Mouse (Mus musculus): ENCODE measurements at regions not wholly inside any gene's neighbourhood (a gene's known extent, or its start where the extent isn't known, plus 50 kb on each side); places are given as distances from the start of the nearest gene placed in this dataset.

DNA sequence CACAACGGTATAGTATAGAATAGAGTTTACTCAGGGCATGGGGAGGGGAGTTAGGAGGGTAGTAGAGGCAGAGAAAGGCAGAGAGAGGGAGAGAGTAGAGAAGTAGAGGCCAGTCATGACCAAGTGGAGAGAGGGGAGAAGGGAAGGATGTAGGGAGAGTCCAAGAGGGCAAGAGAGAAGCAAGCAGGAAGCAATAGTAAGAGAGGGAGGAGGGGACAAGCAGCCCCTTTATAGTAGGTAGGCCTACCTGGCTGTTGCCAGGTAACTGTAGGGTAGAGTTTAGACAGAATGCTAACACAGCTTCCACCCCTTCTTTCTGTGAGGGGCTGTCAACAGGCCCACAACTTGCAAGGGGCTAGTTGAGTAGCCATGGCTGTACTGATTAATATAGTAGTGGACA lies 69.2 kb upstream of the Tpm1 start:
- no peak overlapping the region for H3K27ac ChIP-seq (ENCODE audit: low read depth, low read length)
- no peaks in the 10 kb centered on the region for H3K36me3 ChIP-seq (ENCODE audit: insufficient read depth)
- no peaks in the 10 kb centered on the region for H3K27me3 ChIP-seq (ENCODE audit: insufficient read depth, low read length)
- H3K9ac ChIP-seq = no peak overlapping the region
- no peak for ATAC-seq
- 95% methylated on average over 1 of the region's 1 CpGs for WGBS
- TF ChIP-seq CTCF (IDR thresholded peaks at IDR 0.05; ENCODE audit: low read depth) = no peak
- no peaks in the 10 kb centered on the region for H3K9me3 ChIP-seq (ENCODE audit: low read length)
- DNase-seq = no peak
- no peak overlapping the region for H3K4me3 ChIP-seq (ENCODE audit: low read depth, low read length)
- H3K4me1 ChIP-seq (ENCODE audit: insufficient read depth) = no peaks in the 10 kb centered on the region
- H3K4me2 ChIP-seq (ENCODE audit: low read depth) = no peak overlapping the region

- no peaks in the 10 kb centered on the region for H3K9me3 ChIP-seq (ENCODE audit: low read length)
- H3K36me3 ChIP-seq (ENCODE audit: insufficient read depth) = no peaks in the 10 kb centered on the region
- DNase-seq (no peak), ATAC-seq (no peak)
- no peak overlapping the region for H3K9ac ChIP-seq
- no peak overlapping the region for H3K4me2 ChIP-seq (ENCODE audit: low read depth)
- H3K4me3 ChIP-seq (ENCODE audit: low read depth, low read length) = no peak overlapping the region
- H3K27ac ChIP-seq (ENCODE audit: low read depth, low read length) = no peak overlapping the region
- no peak for TF ChIP-seq CTCF (IDR thresholded peaks at IDR 0.05; ENCODE audit: low read depth)
- no peaks in the 10 kb centered on the region for H3K4me1 ChIP-seq (ENCODE audit: insufficient read depth)
- 87% methylated on average over 5 of the region's 5 CpGs for WGBS
- no peaks in the 10 kb centered on the region for H3K27me3 ChIP-seq (ENCODE audit: insufficient read depth, low read length)
Measured at GRCm38 (mm10) chr9:67117639-67118038, 68.4 kb upstream of the Tpm1 start.

- Histone ChIP-seq H3K36me3 (ENCODE audit: insufficient read depth) (no peaks in the 10 kb centered on the region), H3K4me3 (ENCODE audit: low read depth, low read length) (no peak overlapping the region), H3K27me3 (ENCODE audit: insufficient read depth, low read length) (no peaks in the 10 kb centered on the region), H3K4me1 (ENCODE audit: insufficient read depth) (no peaks in the 10 kb centered on the region), H3K9me3 (ENCODE audit: low read length) (no peaks in the 10 kb centered on the region), H3K27ac (ENCODE audit: low read depth, low read length) (no peak overlapping the region), H3K9ac (no peak overlapping the region), H3K4me2 (ENCODE audit: low read depth) (no peak overlapping the region)
- DNase-seq = no peak
- no peak for ATAC-seq
- 62% methylated on average over 2 of the region's 2 CpGs for WGBS
- no peak for TF ChIP-seq CTCF (IDR thresholded peaks at IDR 0.05; ENCODE audit: low read depth)
Measured at GRCm38 (mm10) chr9:67115991-67116390, 66.8 kb upstream of the Tpm1 start.

GRCm38 (mm10) chr9:67114099-67114498 lies 64.9 kb upstream of the Tpm1 start:
- ATAC-seq (no peak), DNase-seq (no peak)
- WGBS = 85% methylated on average over 5 of the region's 5 CpGs
- no peak for TF ChIP-seq CTCF (IDR thresholded peaks at IDR 0.05; ENCODE audit: low read depth)
- H3K4me1 ChIP-seq (ENCODE audit: insufficient read depth) = no peaks in the 10 kb centered on the region
- H3K4me3 ChIP-seq (ENCODE audit: low read depth, low read length) = no peak overlapping the region
- H3K27me3 ChIP-seq (ENCODE audit: insufficient read depth, low read length) = no peaks in the 10 kb centered on the region
- H3K4me2 ChIP-seq (ENCODE audit: low read depth) = no peak overlapping the region
- no peaks in the 10 kb centered on the region for H3K9me3 ChIP-seq (ENCODE audit: low read length)
- H3K9ac ChIP-seq = no peak overlapping the region
- no peaks in the 10 kb centered on the region for H3K36me3 ChIP-seq (ENCODE audit: insufficient read depth)
- H3K27ac ChIP-seq (ENCODE audit: low read depth, low read length) = no peak overlapping the region

GRCm38 (mm10) chr9:67111836-67112584 lies 62.8 kb upstream of the Tpm1 start:
- Histone ChIP-seq H3K4me2 (ENCODE audit: low read depth) (no peak overlapping the region), H3K36me3 (ENCODE audit: insufficient read depth) (no peaks in the 10 kb centered on the region), H3K9ac (no peak overlapping the region), H3K27ac (ENCODE audit: low read depth, low read length) (no peak overlapping the region), H3K9me3 (ENCODE audit: low read length) (no peaks in the 10 kb centered on the region), H3K4me3 (ENCODE audit: low read depth, low read length) (no peak overlapping the region), H3K4me1 (ENCODE audit: insufficient read depth) (no peaks in the 10 kb centered on the region), H3K27me3 (ENCODE audit: insufficient read depth, low read length) (no peaks in the 10 kb centered on the region)
- DNase-seq (peak; percentile 6), ATAC-seq (peak; percentile 56; the same call in 1 of the 2 replicates)
- WGBS = 67% methylated on average over 4 of the region's 4 CpGs
- TF ChIP-seq CTCF (IDR thresholded peaks at IDR 0.05; ENCODE audit: low read depth) = no peak

DNA sequence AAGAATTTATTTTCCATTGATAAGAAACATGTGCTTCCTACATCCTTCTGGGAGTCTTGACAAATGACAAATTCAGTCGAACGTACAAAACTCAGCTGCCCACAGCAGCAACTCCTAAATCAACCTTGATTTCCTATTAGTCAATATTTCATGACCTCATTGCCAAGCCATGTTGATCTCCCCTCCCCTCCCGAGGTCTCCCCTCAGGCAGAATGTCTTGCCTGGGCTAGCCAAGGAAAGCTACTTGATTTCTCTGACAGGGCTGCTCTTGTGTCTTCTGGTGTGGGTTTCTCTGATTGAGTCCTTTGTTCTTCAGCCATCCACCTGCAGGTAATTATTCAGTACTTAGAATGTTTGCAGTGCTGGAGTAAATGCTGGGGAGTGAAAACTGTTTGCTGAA lies 58.7 kb upstream of the Tpm1 start:
- Histone ChIP-seq H3K4me2 (ENCODE audit: low read depth) (no peak overlapping the region), H3K27me3 (ENCODE audit: insufficient read depth, low read length) (no peaks in the 10 kb centered on the region), H3K27ac (ENCODE audit: low read depth, low read length) (no peak overlapping the region), H3K4me3 (ENCODE audit: low read depth, low read length) (no peak overlapping the region), H3K36me3 (ENCODE audit: insufficient read depth) (no peaks in the 10 kb centered on the region), H3K9me3 (ENCODE audit: low read length) (no peaks in the 10 kb centered on the region), H3K4me1 (ENCODE audit: insufficient read depth) (no peaks in the 10 kb centered on the region), H3K9ac (no peak overlapping the region)
- DNase-seq = no peak
- TF ChIP-seq CTCF (IDR thresholded peaks at IDR 0.05; ENCODE audit: low read depth) = no peak
- no peak for ATAC-seq
- WGBS = 53% methylated on average over 3 of the region's 3 CpGs

- DNase-seq (no peak), ATAC-seq (no peak)
- 43% methylated on average over 9 of the region's 9 CpGs for WGBS
- no peaks in the 10 kb centered on the region for H3K27me3 ChIP-seq (ENCODE audit: insufficient read depth, low read length)
- H3K36me3 ChIP-seq (ENCODE audit: insufficient read depth) = no peaks in the 10 kb centered on the region
- no peaks in the 10 kb centered on the region for H3K4me1 ChIP-seq (ENCODE audit: insufficient read depth)
- no peak overlapping the region for H3K4me3 ChIP-seq (ENCODE audit: low read depth, low read length)
- no peak overlapping the region for H3K9ac ChIP-seq
- no peak overlapping the region for H3K4me2 ChIP-seq (ENCODE audit: low read depth)
- no peak for TF ChIP-seq CTCF (IDR thresholded peaks at IDR 0.05; ENCODE audit: low read depth)
- H3K9me3 ChIP-seq (ENCODE audit: low read length) = no peaks in the 10 kb centered on the region
- no peak overlapping the region for H3K27ac ChIP-seq (ENCODE audit: low read depth, low read length)
Measured at GRCm38 (mm10) chr9:67105867-67106266, 56.7 kb upstream of the Tpm1 start.
